Mouse (Mus musculus) spleen, postnatal 0 days (tissue): ENCODE data around the gene Sh2d5. TPM values are rescaled to one million over a fixed set of nuclear protein-coding genes. Genes with fewer than 3 reads are reported as not detected.

Experiments used
- polyA plus RNA-seq: library from polyadenylated mRNA; unstranded; fragments of >200 nt; fragmentation: Nextera tagmentation; extraction: Ambion mirVana; gene quantifications from 2 replicates; pipeline ENCODE4 v1.2.1, GENCODE M21; 2015

Gene Sh2d5
- 1.3 and 2.0 TPM in 2 replicates for polyA plus RNA-seq

DNA sequence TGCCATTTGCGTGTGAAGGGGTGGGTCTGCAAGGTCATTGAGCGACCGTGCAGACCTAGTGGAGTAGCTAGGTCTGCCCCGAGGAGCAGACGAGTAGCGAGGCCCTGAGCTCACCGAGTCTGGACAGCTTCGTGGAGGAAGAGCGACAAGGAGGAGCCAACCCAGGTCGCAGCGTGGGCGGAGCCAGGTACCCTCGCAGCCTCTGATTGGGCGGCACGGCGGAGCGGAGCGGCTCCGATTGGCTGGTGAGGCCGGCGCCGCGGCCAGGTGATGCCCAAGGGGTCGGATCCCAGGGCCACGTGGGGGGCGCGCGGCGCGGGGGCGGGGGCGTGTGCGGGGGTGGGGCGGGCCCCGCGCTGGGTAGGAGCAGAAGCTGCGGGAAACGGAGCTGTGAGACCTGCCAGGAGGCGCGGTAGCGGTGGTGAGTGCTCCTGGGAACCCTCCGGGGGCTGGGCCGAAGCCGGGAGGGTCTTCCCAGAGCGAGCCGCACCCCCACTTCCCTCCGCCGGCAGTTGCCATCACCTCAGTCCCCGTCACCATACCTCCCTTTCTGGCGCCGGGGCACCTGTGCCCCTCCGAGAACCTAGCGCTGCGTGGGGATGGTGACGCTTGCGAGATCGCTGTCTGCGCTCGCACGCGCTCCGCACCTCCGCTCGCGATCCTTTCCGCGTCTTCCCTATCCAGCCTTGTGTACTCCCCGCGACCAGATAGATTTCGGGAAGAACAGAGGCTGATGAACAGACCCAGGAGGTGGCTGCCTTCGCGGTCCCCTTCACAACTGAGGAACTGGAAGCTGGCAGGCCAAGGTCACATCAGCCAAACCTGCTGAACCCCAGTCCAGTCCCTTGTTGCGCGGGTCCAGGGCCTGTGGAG lies at the start of gene Sh2d5, which contains the start of gene Kif17:
Sh2d5 (plus strand) TSS at position 316 of the 873 bp plus-strand sequence.
Kif17 (plus strand) TSS at position 348 of the 873 bp plus-strand sequence.

DNA sequence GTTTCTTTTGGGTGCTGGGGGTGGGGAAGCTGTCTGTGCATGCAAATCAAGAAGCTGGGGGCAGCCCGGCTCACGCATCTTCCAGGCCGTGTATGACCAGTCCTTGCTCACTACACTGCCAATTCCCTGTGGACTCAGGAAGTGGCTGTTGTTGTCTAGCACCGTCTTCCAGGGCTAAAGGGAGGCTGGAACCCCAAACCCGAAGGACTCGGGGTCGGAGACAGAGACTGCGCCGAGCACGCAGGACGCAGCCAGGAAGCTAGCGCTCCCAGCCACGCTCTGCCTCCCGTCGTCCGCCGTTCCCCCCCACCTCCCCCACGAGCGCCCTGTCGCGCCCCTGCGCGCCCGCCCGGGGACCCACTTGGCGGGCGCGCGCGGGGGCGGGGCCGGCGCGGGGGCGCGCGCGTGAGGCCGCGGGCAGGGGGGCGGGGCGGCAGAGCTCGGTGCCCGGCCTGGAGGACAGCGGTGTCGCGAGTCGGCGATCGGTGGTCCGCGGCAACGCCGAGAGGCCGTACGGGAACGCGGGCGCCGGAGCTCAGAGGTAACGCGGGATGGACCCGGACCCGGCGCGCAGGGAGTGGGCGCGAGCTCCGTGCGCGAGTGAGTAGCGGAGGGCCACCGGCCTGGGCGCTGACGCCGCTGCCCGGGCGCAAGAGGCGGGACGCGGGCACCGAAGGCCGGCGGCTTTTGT lies 33.9 kb upstream of the Sh2d5 start, which contains the start of gene Hp1bp3:
Hp1bp3 (plus strand) TSS at position 97 of the 691 bp plus-strand sequence.

DNA sequence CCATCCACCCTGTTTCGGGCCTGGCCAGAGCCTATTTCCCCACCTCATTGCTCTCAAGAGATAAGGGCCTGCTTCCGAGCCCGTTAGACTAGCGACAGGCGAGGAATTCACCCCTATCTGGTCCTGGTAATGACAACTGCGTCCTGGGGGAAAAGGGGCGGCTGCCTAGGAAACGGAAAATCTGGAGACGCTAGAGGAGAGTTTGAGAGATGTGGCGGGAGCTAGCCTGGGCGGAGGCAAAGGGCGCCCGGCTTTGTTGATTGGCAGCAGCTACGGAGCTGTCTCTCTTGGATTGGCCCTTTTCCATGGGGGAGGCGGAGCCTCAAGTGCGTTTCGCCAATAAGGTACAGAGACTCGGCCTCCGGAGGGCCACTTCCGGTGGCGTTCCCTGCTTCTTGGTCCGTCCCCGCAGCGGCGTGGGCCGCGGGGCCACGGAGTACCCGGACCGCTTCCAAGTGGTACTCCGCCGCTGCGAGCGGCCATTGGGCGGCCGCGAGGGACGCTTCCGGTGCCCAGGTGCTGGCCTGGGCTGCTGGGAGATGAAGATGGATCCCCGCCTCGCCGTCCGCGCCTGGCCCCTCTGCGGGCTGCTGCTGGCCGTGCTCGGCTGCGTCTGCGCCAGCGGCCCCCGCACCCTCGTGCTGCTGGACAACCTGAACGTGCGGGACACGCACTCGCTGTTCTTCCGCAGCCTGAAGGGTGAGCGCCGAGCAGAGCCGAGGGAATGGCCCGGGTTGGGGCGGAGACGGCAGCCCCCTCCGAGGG lies 54.3 kb downstream of the Sh2d5 start, which contains the start of gene Ddost:
Ddost (plus strand) TSS at position 391 of the 765 bp plus-strand sequence.

Other genes starting within 250 kb of the Sh2d5 start
- gene Hp1bp3, start 34.1 kb upstream of the Sh2d5 start, polyA plus RNA-seq: 63.0 and 74.7 TPM in 2 replicates
- gene Kif17, start within 50 bp of the Sh2d5 start, polyA plus RNA-seq: 0.30 and 0.57 TPM in 2 replicates
- gene Ddost, start 54.3 kb downstream of the Sh2d5 start, polyA plus RNA-seq: 147 and 161 TPM in 2 replicates
- 54.0 and 71.2 TPM in 2 replicates for gene Pink1, start 75.9 kb downstream of the Sh2d5 start, polyA plus RNA-seq
- 3.7 and 5.4 TPM in 2 replicates for gene Cda, start 117.6 kb downstream of the Sh2d5 start, polyA plus RNA-seq
- gene Fam43b, start 146.1 kb downstream of the Sh2d5 start, polyA plus RNA-seq: 0.05 TPM in 1 of 2 replicates, not detected in the other
- gene Mul1, start 184.3 kb downstream of the Sh2d5 start, polyA plus RNA-seq: 9.4 and 9.6 TPM in 2 replicates
- 3.0 and 3.8 TPM in 2 replicates for gene Camk2n1, start 203.9 kb downstream of the Sh2d5 start, polyA plus RNA-seq